Mouse (Mus musculus): ENCODE results near the gene Acsm3. TPM values are rescaled to one million over a fixed set of nuclear protein-coding genes. Genes with fewer than 3 reads are reported as not detected.

Gene Acsm3
- polyA plus RNA-seq, 1 experiment from 2014 or later: 0.25 TPM

GRCm38 (mm10) chr7:119807396-119807795 lies 46.7 kb downstream of the Acsm3 start:
- H3K4me3 ChIP-seq (ENCODE audit: low read depth, low read length): no peak overlapping the region

GRCm38 (mm10) chr7:119808723-119809122 lies 48.0 kb downstream of the Acsm3 start:
- DNase-seq (ENCODE audit: low spot score): no peak
- Histone ChIP-seq H3K4me2 (ENCODE audit: low read depth, severe bottlenecking) (no peak overlapping the region), H3K9ac (ENCODE audit: low read length) (no peak overlapping the region), H3K36me3 (ENCODE audit: control insufficient read depth, insufficient read depth, low read length) (no peaks in the 10 kb centered on the region; the same call in 1 of the 2 replicates), H3K4me1 (ENCODE audit: control insufficient read depth, insufficient read depth, low read length) (no peaks in the 10 kb centered on the region), H3K27me3 (ENCODE audit: control insufficient read depth, insufficient read depth, low read length) (no peaks in the 10 kb centered on the region), H3K9me3 (ENCODE audit: control insufficient read depth, low read length) (no peaks in the 10 kb centered on the region), H3K4me3 (ENCODE audit: low read depth, low read length) (no peak overlapping the region), H3K27ac (replicated peaks; ENCODE audit: low read depth, low read length) (no peak overlapping the region)
- WGBS: 95% methylated on average over 3 of the region's 3 CpGs
- no peak for ATAC-seq (ENCODE audit: insufficient number of reproducible peaks, low FRiP score, low TSS enrichment, low read depth)

More at GRCm38 (mm10) chr7:119807396-119807795, 46.7 kb downstream of the Acsm3 start:
- no peak for DNase-seq (ENCODE audit: low spot score)
- no peak overlapping the region for H3K9ac ChIP-seq (ENCODE audit: low read length)
- H3K27ac ChIP-seq (replicated peaks; ENCODE audit: low read depth, low read length): no peak overlapping the region
- H3K9me3 ChIP-seq (ENCODE audit: control insufficient read depth, low read length): no peaks in the 10 kb centered on the region
- H3K27me3 ChIP-seq (ENCODE audit: control insufficient read depth, insufficient read depth, low read length): no peaks in the 10 kb centered on the region
- no peaks in the 10 kb centered on the region for H3K4me1 ChIP-seq (ENCODE audit: control insufficient read depth, insufficient read depth, low read length)
- no peak overlapping the region for H3K4me2 ChIP-seq (ENCODE audit: low read depth, severe bottlenecking)
- ATAC-seq (ENCODE audit: insufficient number of reproducible peaks, low FRiP score, low TSS enrichment, low read depth): no peak
- WGBS: 90% methylated on average over 5 of the region's 5 CpGs
- H3K36me3 ChIP-seq (ENCODE audit: control insufficient read depth, insufficient read depth, low read length): no peaks in the 10 kb centered on the region; the same call in 1 of the 2 replicates

- no peak for ATAC-seq (ENCODE audit: insufficient number of reproducible peaks, low FRiP score, low TSS enrichment, low read depth)
Observed at GRCm38 (mm10) chr7:119835371-119835770, 74.6 kb downstream of the Acsm3 start.

GRCm38 (mm10) chr7:119835996-119836777 lies 75.5 kb downstream of the Acsm3 start:
- no peak overlapping the region for H3K4me2 ChIP-seq (ENCODE audit: low read depth, severe bottlenecking)
- H3K27ac ChIP-seq (replicated peaks; ENCODE audit: low read depth, low read length): no peak overlapping the region
- no peak overlapping the region for H3K9ac ChIP-seq (ENCODE audit: low read length)
- H3K27me3 ChIP-seq (ENCODE audit: control insufficient read depth, insufficient read depth, low read length): no peaks in the 10 kb centered on the region
- H3K4me3 ChIP-seq (ENCODE audit: low read depth, low read length): no peak overlapping the region
- no peaks in the 10 kb centered on the region for H3K4me1 ChIP-seq (ENCODE audit: control insufficient read depth, insufficient read depth, low read length)
- ATAC-seq (ENCODE audit: insufficient number of reproducible peaks, low FRiP score, low TSS enrichment, low read depth): no peak
- WGBS: 98% methylated on average over 4 of the region's 4 CpGs
- DNase-seq (ENCODE audit: low spot score): no peak
- H3K9me3 ChIP-seq (ENCODE audit: control insufficient read depth, low read length): no peaks in the 10 kb centered on the region
- H3K36me3 ChIP-seq (ENCODE audit: control insufficient read depth, insufficient read depth, low read length): 0 out of 2 replicates have a peak, but pooled peaks cover 2% of the 10 kb centered on the region

More at GRCm38 (mm10) chr7:119835371-119835770, 74.6 kb downstream of the Acsm3 start:
- no peak for DNase-seq (ENCODE audit: low spot score)
- no peak overlapping the region for H3K27ac ChIP-seq (replicated peaks; ENCODE audit: low read depth, low read length)
- 92% methylated on average over 1 of the region's 1 CpGs for WGBS
- H3K36me3 ChIP-seq (ENCODE audit: control insufficient read depth, insufficient read depth, low read length): 0 out of 2 replicates have a peak, but pooled peaks cover 2% of the 10 kb centered on the region
- no peaks in the 10 kb centered on the region for H3K9me3 ChIP-seq (ENCODE audit: control insufficient read depth, low read length)
- no peaks in the 10 kb centered on the region for H3K4me1 ChIP-seq (ENCODE audit: control insufficient read depth, insufficient read depth, low read length)
- H3K4me2 ChIP-seq (ENCODE audit: low read depth, severe bottlenecking): no peak overlapping the region
- H3K27me3 ChIP-seq (ENCODE audit: control insufficient read depth, insufficient read depth, low read length): no peaks in the 10 kb centered on the region
- H3K4me3 ChIP-seq (ENCODE audit: low read depth, low read length): no peak overlapping the region
- no peak overlapping the region for H3K9ac ChIP-seq (ENCODE audit: low read length)

Other genes starting within 250 kb of the Acsm3 start
- not detected in 2 replicates for gene Acsm5, start 241.5 kb upstream of the Acsm3 start, polyA plus RNA-seq (2014; fragmentation: Nextera tagmentation; extraction: Ambion mirVana)
- not detected in 2 replicates for gene Pdilt, start 237.4 kb upstream of the Acsm3 start, polyA plus RNA-seq (2014; fragmentation: Nextera tagmentation; extraction: Ambion mirVana)
- gene Acsm2, start 206.6 kb upstream of the Acsm3 start, polyA plus RNA-seq (2014; fragmentation: Nextera tagmentation; extraction: Ambion mirVana): not detected in 2 replicates
- not detected in 2 replicates for gene Acsm1, start 153.9 kb upstream of the Acsm3 start, polyA plus RNA-seq (2014; fragmentation: Nextera tagmentation; extraction: Ambion mirVana)
- not detected in 2 replicates for gene Acsm4, start 70.9 kb upstream of the Acsm3 start, polyA plus RNA-seq (2014; fragmentation: Nextera tagmentation; extraction: Ambion mirVana)
- gene Thumpd1, start 40.1 kb upstream of the Acsm3 start, polyA plus RNA-seq (2014; fragmentation: Nextera tagmentation; extraction: Ambion mirVana): 95.6 and 104 TPM in 2 replicates
- 21.8 and 24.8 TPM in 2 replicates for gene Rexo5, start 33.1 kb downstream of the Acsm3 start, polyA plus RNA-seq (2014; fragmentation: Nextera tagmentation; extraction: Ambion mirVana)
- 32.3 and 32.9 TPM in 2 replicates for gene Eri2, start 33.1 kb downstream of the Acsm3 start, polyA plus RNA-seq (2014; fragmentation: Nextera tagmentation; extraction: Ambion mirVana)
- gene Lyrm1, start 134.9 kb downstream of the Acsm3 start, polyA plus RNA-seq (2014; fragmentation: Nextera tagmentation; extraction: Ambion mirVana): 7.1 and 8.5 TPM in 2 replicates
- gene Dcun1d3, start 135.4 kb downstream of the Acsm3 start, polyA plus RNA-seq (2014; fragmentation: Nextera tagmentation; extraction: Ambion mirVana): 8.0 and 9.6 TPM in 2 replicates